Mouse (Mus musculus): ENCODE results near the gene Ldb3.

DNA sequence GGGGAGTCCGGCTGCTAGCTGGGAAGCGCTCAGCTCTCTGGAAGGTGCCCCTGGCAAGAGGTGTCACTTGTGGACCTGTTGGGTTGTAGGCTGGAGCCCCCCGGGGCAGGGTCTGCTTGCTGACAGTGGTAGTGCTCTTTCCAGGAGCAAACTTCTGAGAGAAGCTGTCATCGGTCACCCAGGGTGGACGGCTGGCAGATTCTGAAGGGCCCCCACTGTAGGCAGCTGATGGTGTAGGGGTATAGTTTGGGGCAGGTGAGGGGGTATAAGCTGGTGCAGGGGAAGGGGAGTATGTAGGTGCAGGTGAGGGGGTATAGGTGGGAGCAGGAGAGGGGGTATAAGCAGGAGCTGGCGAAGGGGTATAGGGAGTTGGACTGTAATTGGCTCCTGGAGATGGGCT is 44.5 kb downstream of the Ldb3 start:
- TF ChIP-seq CTCF (IDR thresholded peaks at IDR 0.05; ENCODE audit: borderline replicate concordance, extremely low read depth, insufficient read depth, insufficient read length) (no peak), POLR2A (IDR thresholded peaks at IDR 0.05; ENCODE audit: borderline replicate concordance, extremely low read depth, insufficient read depth, insufficient read length, poor library complexity, severe bottlenecking) (no peak)

All from brain, embryonic 14.5 days (tissue).